Mouse (Mus musculus) G1E (cell line): ENCODE data around the gene Gm28043.

Source experiments
- CTCF ChIP-seq: IDR thresholded peaks from 2 replicates; pipeline ENCODE4 v1.5.1; 2012; ENCODE audit warnings: low read depth, low read length, inconsistent platforms, mixed read lengths
- GATA1 ChIP-seq: IDR thresholded peaks from 2 replicates; pipeline ENCODE4 v1.6.1; 2012; ENCODE audit warnings: borderline replicate concordance, low read length, inconsistent platforms, mixed read lengths
- GATA2 ChIP-seq: IDR thresholded peaks from 2 replicates; pipeline ENCODE4 v1.6.1; 2012; ENCODE audit warnings: low read depth, low read length, inconsistent platforms, borderline replicate concordance

DNA sequence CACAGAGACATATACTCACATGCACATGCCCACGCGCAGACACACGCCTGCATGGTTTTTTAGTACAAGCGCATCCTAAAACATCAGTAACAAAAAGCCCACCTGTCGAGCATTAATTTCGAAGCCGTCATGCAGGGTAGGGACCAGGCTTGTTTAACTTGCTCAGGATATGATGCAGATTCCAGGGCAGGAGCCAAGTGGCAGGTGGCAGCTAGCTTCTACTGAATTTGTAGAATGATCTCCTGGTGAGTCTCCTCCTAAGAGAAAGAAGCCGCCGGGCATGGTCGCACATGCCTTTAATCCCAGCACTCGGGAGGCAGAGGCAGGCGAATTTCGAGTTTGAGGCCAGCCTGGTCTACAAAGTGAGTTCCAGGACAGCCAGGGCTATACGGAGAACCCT, 15.6 kb upstream of the Gm28043 start:
- TF ChIP-seq GATA1, result no peak
- TF ChIP-seq CTCF, result no peak
- TF ChIP-seq GATA2, result no peak
